Mouse (Mus musculus) hindbrain, embryonic 14.5 days (tissue): Measurements from ENCODE around the gene Gm1043. TPM values are rescaled to one million over a fixed set of nuclear protein-coding genes. Genes with fewer than 3 reads are reported as not detected.

Experiments used
- ATAC-seq: fragments of 200-750 bp; cut with Nextera tagmentation; 2 replicates; pipeline ENCODE4 v1.8.0; 2017; ENCODE audit warnings: moderate number of reproducible peaks, mild to moderate bottlenecking, moderate TSS enrichment, moderate library complexity; ENCODE audit not compliant: low FRiP score
- DNase-seq: peaks from one replicate; pipeline ENCODE4 v3.0.0-alpha.2; 2015; ENCODE audit warnings: low spot score
- H3K27ac ChIP-seq: fragments of 300-500 bp; sonication (generic); 2 replicates; pipeline ENCODE4 v1.5.1; 2014; ENCODE audit warnings: mild to moderate bottlenecking, moderate library complexity
- H3K27me3 ChIP-seq: fragments of 300-500 bp; sonication (generic); 2 replicates; pipeline ENCODE4 v1.6.1; 2014; ENCODE audit warnings: mild to moderate bottlenecking, low read length, mixed read lengths; ENCODE audit not compliant: control insufficient read depth, insufficient read depth
- H3K36me3 ChIP-seq: fragments of 300-500 bp; sonication (generic); replicated peaks from 2 replicates; pipeline ENCODE4 v1.6.1; 2014; ENCODE audit not compliant: control insufficient read depth, insufficient read depth
- H3K4me1 ChIP-seq: fragments of 300-500 bp; sonication (generic); replicated peaks from 2 replicates; pipeline ENCODE4 v1.6.1; 2014; ENCODE audit warnings: antibody characterized with exemption, low read length, mixed read lengths; ENCODE audit not compliant: control insufficient read depth, insufficient read depth
- H3K4me2 ChIP-seq: fragments of 300-500 bp; sonication (generic); replicated peaks from 2 replicates; pipeline ENCODE4 v1.6.1; 2014; ENCODE audit warnings: mild to moderate bottlenecking, moderate library complexity
- H3K4me3 ChIP-seq: fragments of 300-500 bp; sonication (generic); replicated peaks from 2 replicates; pipeline ENCODE4 v1.5.1; 2014; ENCODE audit warnings: mild to moderate bottlenecking, low read length
- H3K9ac ChIP-seq: fragments of 300-500 bp; sonication (generic); 2 replicates; pipeline ENCODE4 v1.6.1; 2014
- H3K9me3 ChIP-seq: fragments of 300-500 bp; sonication (generic); 2 replicates; pipeline ENCODE4 v1.6.1; 2016; ENCODE audit warnings: low read length; ENCODE audit not compliant: control insufficient read depth
- WGBS: fragments of 180-500 bp; shearing (Covaris S2); extraction: QIAGEN DNeasy Blood & Tissue Kit; methylation state at CpG from one replicate; pipeline ENCODE4 v1.1.7; 2014; 5-methylcytosine and 5-hydroxymethylcytosine counted together
- polyA plus RNA-seq: library from polyadenylated mRNA; unstranded; fragments of >200 nt; fragmentation: Nextera tagmentation; extraction: Ambion mirVana; gene quantifications from 2 replicates; pipeline ENCODE4 v1.2.1, GENCODE M21; 2014

The Gm1043 gene
- polyA plus RNA-seq, result 1.7 and 2.0 TPM in 2 replicates

- ATAC-seq (no peak), DNase-seq (no peak)
- H3K27ac ChIP-seq, result no peak within 1 kb of the TSS
- H3K9ac ChIP-seq, result no peak within 1 kb of the TSS
- H3K4me1 ChIP-seq, result peaks cover 9% of the 10 kb centered on the region; the same call in 1 of the 2 replicates
- no peak within 1 kb of the TSS for H3K4me2 ChIP-seq
- peaks cover 12% of the 10 kb centered on the region for H3K36me3 ChIP-seq
- 88% methylated on average over 16 of the region's 16 CpGs for WGBS
- no peak within 1 kb of the TSS for H3K4me3 ChIP-seq
- H3K9me3 ChIP-seq, result no peaks in the 10 kb centered on the region
- peaks cover 4% of the 10 kb centered on the region for H3K27me3 ChIP-seq
Observed at GRCm38 (mm10) chr5:37085241-37085640, at the start of gene Gm1043. Gm1043 (plus strand) TSS chr5:37085370.

- DNase-seq (no peak), ATAC-seq (no peak)
- Histone ChIP-seq H3K27ac (no peak overlapping the region), H3K4me1 (no peaks in the 10 kb centered on the region), H3K4me2 (no peak overlapping the region), H3K36me3 (no peaks in the 10 kb centered on the region), H3K9me3 (no peaks in the 10 kb centered on the region), H3K4me3 (no peak overlapping the region), H3K27me3 (peaks cover 7% of the 10 kb centered on the region), H3K9ac (no peak overlapping the region)
- WGBS, result 83% methylated on average over 6 of the region's 6 CpGs
Observed at GRCm38 (mm10) chr5:37035896-37036295, 49.3 kb upstream of the Gm1043 start.

DNA sequence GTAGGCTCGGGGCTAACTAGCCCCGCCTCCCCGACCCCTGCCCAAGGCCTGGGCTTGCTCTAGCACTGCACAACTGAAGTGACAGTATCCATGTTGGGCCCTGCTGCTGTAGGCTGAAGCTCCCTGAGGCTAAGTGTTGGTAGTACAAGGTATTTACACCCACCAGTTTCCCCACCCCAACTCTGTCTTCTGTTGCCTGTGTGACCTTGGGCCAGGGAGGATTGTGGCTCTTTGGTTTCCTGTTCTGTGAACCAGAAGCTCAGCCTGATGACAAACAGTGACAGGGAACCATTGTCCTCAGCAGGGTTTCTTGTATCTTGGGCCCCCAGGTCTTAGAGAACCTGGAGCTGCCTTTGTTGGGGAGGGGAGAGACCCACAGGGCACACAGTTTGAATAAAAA lies 48.3 kb upstream of the Gm1043 start:
- H3K9me3 ChIP-seq, result no peaks in the 10 kb centered on the region
- H3K4me3 ChIP-seq, result no peak overlapping the region
- no peak for ATAC-seq
- H3K9ac ChIP-seq, result no peak overlapping the region
- no peak overlapping the region for H3K27ac ChIP-seq
- WGBS, result 72% methylated on average over 3 of the region's 3 CpGs
- H3K36me3 ChIP-seq, result no peaks in the 10 kb centered on the region
- H3K4me2 ChIP-seq, result no peak overlapping the region
- H3K27me3 ChIP-seq, result no peaks in the 10 kb centered on the region
- DNase-seq, result no peak
- no peaks in the 10 kb centered on the region for H3K4me1 ChIP-seq

- DNase-seq, result no peak
Observed at GRCm38 (mm10) chr5:37039908-37040307, 45.3 kb upstream of the Gm1043 start.

GRCm38 (mm10) chr5:37040711-37041110 lies 44.5 kb upstream of the Gm1043 start:
- Histone ChIP-seq H3K4me2 (no peak overlapping the region), H3K36me3 (no peaks in the 10 kb centered on the region), H3K9ac (no peak overlapping the region), H3K27me3 (no peaks in the 10 kb centered on the region), H3K27ac (no peak overlapping the region), H3K4me3 (no peak overlapping the region), H3K9me3 (no peaks in the 10 kb centered on the region), H3K4me1 (no peaks in the 10 kb centered on the region)
- ATAC-seq, result no peak
- WGBS, result 17% methylated on average over 9 of the region's 9 CpGs
- no peak for DNase-seq

More at GRCm38 (mm10) chr5:37039908-37040307, 45.3 kb upstream of the Gm1043 start:
- Histone ChIP-seq H3K4me2 (no peak overlapping the region), H3K27me3 (no peaks in the 10 kb centered on the region), H3K4me1 (no peaks in the 10 kb centered on the region), H3K36me3 (no peaks in the 10 kb centered on the region), H3K27ac (no peak overlapping the region), H3K4me3 (no peak overlapping the region), H3K9me3 (no peaks in the 10 kb centered on the region), H3K9ac (no peak overlapping the region)
- ATAC-seq, result no peak
- 80% methylated on average over 6 of the region's 6 CpGs for WGBS

GRCm38 (mm10) chr5:37041651-37042050 lies 43.5 kb upstream of the Gm1043 start:
- ATAC-seq, result no peak
- Histone ChIP-seq H3K4me2 (no peak overlapping the region), H3K27ac (no peak overlapping the region), H3K4me3 (no peak overlapping the region), H3K9ac (no peak overlapping the region), H3K9me3 (no peaks in the 10 kb centered on the region), H3K27me3 (no peaks in the 10 kb centered on the region), H3K4me1 (no peaks in the 10 kb centered on the region), H3K36me3 (no peaks in the 10 kb centered on the region)
- WGBS, result 52% methylated on average over 6 of the region's 6 CpGs
- no peak for DNase-seq

- Histone ChIP-seq H3K4me1 (no peaks in the 10 kb centered on the region), H3K9ac (no peak overlapping the region), H3K27me3 (no peaks in the 10 kb centered on the region), H3K36me3 (no peaks in the 10 kb centered on the region), H3K9me3 (no peaks in the 10 kb centered on the region), H3K4me3 (no peak overlapping the region), H3K4me2 (no peak overlapping the region), H3K27ac (no peak overlapping the region)
- ATAC-seq (no peak), DNase-seq (no peak)
- 25% methylated on average over 4 of the region's 4 CpGs for WGBS
Observed at GRCm38 (mm10) chr5:37042934-37043333, 42.2 kb upstream of the Gm1043 start.

DNA sequence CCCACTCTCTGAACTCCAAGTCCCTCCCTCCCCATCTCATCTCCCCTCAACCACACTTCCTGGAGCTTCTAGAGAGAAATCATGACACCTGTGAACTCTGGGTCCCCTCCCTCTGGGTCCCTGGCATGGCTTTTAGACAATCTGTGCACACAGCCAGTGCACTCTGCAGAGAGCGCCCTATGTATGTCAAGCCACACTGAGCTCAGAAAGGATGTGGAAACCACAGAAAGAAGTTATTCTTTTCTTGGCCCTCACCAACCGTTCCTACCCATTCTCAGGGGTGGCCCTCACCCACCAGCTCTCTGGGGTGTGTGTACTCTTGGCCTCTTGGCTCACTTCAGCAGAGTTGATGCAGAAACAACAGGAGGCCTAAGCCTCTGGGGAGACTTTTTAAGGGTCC lies 40.4 kb upstream of the Gm1043 start:
- 80% methylated on average over 2 of the region's 2 CpGs for WGBS
- H3K4me1 ChIP-seq, result no peaks in the 10 kb centered on the region
- H3K4me2 ChIP-seq, result no peak overlapping the region
- H3K9ac ChIP-seq, result no peak overlapping the region
- ATAC-seq (no peak), DNase-seq (no peak)
- H3K27me3 ChIP-seq, result no peaks in the 10 kb centered on the region
- H3K27ac ChIP-seq, result no peak overlapping the region
- H3K36me3 ChIP-seq, result no peaks in the 10 kb centered on the region
- H3K9me3 ChIP-seq, result no peaks in the 10 kb centered on the region
- H3K4me3 ChIP-seq, result no peak overlapping the region

DNA sequence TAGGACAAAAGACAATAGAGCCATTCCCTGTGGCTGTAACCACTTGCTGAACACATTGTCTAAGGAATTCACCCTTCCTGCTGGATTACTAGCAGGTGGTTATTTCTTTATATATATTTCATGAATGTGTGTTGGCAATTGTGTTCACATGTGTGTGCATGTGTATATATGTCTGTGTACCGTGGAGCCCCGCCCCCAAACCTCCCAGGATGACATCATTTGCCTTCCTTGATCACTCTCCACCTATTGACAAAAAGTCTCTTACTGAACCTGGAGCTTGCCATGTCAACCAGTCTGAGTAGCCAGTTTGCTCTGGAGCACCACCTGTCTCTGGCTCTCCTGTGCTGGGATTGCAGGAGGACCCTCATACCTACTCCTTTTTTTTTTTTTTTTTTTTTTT lies 39.6 kb upstream of the Gm1043 start:
- WGBS, result 85% methylated on average over 2 of the region's 2 CpGs
- Histone ChIP-seq H3K27ac (no peak overlapping the region), H3K4me3 (no peak overlapping the region), H3K4me2 (no peak overlapping the region), H3K9ac (no peak overlapping the region), H3K27me3 (no peaks in the 10 kb centered on the region), H3K9me3 (no peaks in the 10 kb centered on the region), H3K36me3 (no peaks in the 10 kb centered on the region), H3K4me1 (peaks cover under 1% of the 10 kb centered on the region; the same call in 1 of the 2 replicates)
- DNase-seq (no peak), ATAC-seq (no peak)

DNA sequence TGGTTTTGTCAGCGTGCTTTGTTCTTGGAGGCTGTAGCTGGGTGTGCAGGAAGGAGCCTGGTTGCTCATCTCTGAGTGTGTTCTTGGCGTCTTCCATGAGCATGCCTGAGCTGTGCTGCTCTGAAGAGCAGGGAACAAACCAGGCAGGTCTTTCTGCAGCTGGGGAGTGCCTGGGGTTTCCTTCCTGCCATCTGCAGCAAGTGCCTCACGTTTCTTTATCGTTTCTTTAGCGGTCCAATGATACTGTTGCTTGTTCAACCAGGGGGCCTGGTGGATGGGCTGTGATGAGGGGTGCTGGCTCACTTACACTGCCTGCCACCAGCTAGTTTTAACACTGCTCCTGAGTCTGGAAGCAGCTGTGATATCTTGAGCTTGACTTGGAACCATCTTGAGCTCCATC lies 38.4 kb upstream of the Gm1043 start:
- H3K9ac ChIP-seq, result no peak overlapping the region
- no peak overlapping the region for H3K27ac ChIP-seq
- H3K4me2 ChIP-seq, result no peak overlapping the region
- H3K36me3 ChIP-seq, result no peaks in the 10 kb centered on the region
- H3K4me1 ChIP-seq, result peaks cover 5% of the 10 kb centered on the region; the same call in 1 of the 2 replicates
- H3K27me3 ChIP-seq, result no peaks in the 10 kb centered on the region
- no peak for DNase-seq
- H3K4me3 ChIP-seq, result no peak overlapping the region
- WGBS, result 61% methylated on average over 5 of the region's 5 CpGs
- no peak for ATAC-seq
- H3K9me3 ChIP-seq, result no peaks in the 10 kb centered on the region
